Mouse (Mus musculus) midbrain, embryonic 16.5 days (tissue): ENCODE measurements around the gene Polr1b. TPM values are rescaled to one million over a fixed set of nuclear protein-coding genes. Genes with fewer than 3 reads are reported as not detected.

Experiments
- ATAC-seq: fragments of 200-750 bp; cut with Nextera tagmentation; 2 replicates; pipeline ENCODE4 v1.8.0; 2017; ENCODE audit warnings: moderate TSS enrichment
- H3K27ac ChIP-seq: fragments of 300-500 bp; sonication (generic); 2 replicates; pipeline ENCODE4 v1.5.1; 2014; ENCODE audit warnings: mild to moderate bottlenecking, low read length, mixed read lengths
- H3K27me3 ChIP-seq: fragments of 300-500 bp; sonication (generic); 2 replicates; pipeline ENCODE4 v1.6.1; 2014; ENCODE audit warnings: low read depth, low read length, mixed read lengths; ENCODE audit not compliant: control insufficient read depth, insufficient read depth
- H3K36me3 ChIP-seq: fragments of 300-500 bp; sonication (generic); 2 replicates; pipeline ENCODE4 v1.6.1; 2014; ENCODE audit warnings: mild to moderate bottlenecking, low read length, moderate library complexity, mixed read lengths; ENCODE audit not compliant: control insufficient read depth, insufficient read depth
- H3K4me1 ChIP-seq: fragments of 300-500 bp; sonication (generic); 2 replicates; pipeline ENCODE4 v1.6.1; 2014; ENCODE audit warnings: mild to moderate bottlenecking, low read length, mixed read lengths; ENCODE audit not compliant: control insufficient read depth, insufficient read depth
- H3K4me2 ChIP-seq: fragments of 300-500 bp; sonication (generic); 2 replicates; pipeline ENCODE4 v1.6.1; 2014; ENCODE audit warnings: mild to moderate bottlenecking, low read length, mixed read lengths
- H3K4me3 ChIP-seq: fragments of 300-500 bp; sonication (generic); 2 replicates; pipeline ENCODE4 v1.5.1; 2014; ENCODE audit warnings: low read depth, mild to moderate bottlenecking, low read length, moderate library complexity, mixed read lengths
- H3K9ac ChIP-seq: fragments of 300-500 bp; sonication (generic); 2 replicates; pipeline ENCODE4 v1.6.1; 2014; ENCODE audit warnings: low read depth, low read length, mixed read lengths
- H3K9me3 ChIP-seq: fragments of 300-500 bp; sonication (generic); replicated peaks from 2 replicates; pipeline ENCODE4 v1.6.1; 2014; ENCODE audit warnings: mild to moderate bottlenecking, low read length, mixed read lengths; ENCODE audit not compliant: control insufficient read depth, poor library complexity, severe bottlenecking
- WGBS: fragments of 180-500 bp; shearing (Covaris S2); extraction: QIAGEN DNeasy Blood & Tissue Kit; methylation state at CpG from one replicate; pipeline ENCODE4 v1.1.7; 2014; 5-methylcytosine and 5-hydroxymethylcytosine counted together
- polyA plus RNA-seq: library from polyadenylated mRNA; unstranded; fragments of >200 nt; fragmentation: Nextera tagmentation; extraction: Ambion mirVana; gene quantifications from 2 replicates; pipeline ENCODE4 v1.2.1, GENCODE M21; 2015

The Polr1b gene
- polyA plus RNA-seq, 1 experiment from 2014 or later: 15.6 TPM

- Histone ChIP-seq H3K4me1 (peaks cover 31% of the 10 kb centered on the region), H3K36me3 (peaks cover 4% of the 10 kb centered on the region; the same call in 1 of the 2 replicates), H3K9ac (peak overlapping the region; percentile 94), H3K27me3 (no peaks in the 10 kb centered on the region), H3K4me2 (peak overlapping the region; percentile 68), H3K4me3 (peak overlapping the region; percentile 89), H3K27ac (peak overlapping the region; percentile 88), H3K9me3 (no peaks in the 10 kb centered on the region)
- peak; percentile 88 for ATAC-seq
- under 1% methylated on average over 20 of the region's 20 CpGs for WGBS
Measured at GRCm38 (mm10) chr2:129066326-129066725, 34.5 kb upstream of the Polr1b start.

GRCm38 (mm10) chr2:129070296-129070695 is 30.5 kb upstream of the Polr1b start:
- Histone ChIP-seq H3K27ac (no peak overlapping the region), H3K4me1 (peaks cover 25% of the 10 kb centered on the region), H3K4me3 (no peak overlapping the region), H3K27me3 (no peaks in the 10 kb centered on the region), H3K9ac (no peak overlapping the region), H3K4me2 (no peak overlapping the region), H3K9me3 (no peaks in the 10 kb centered on the region), H3K36me3 (peaks cover 4% of the 10 kb centered on the region; the same call in 1 of the 2 replicates)
- WGBS: 90% methylated on average over 3 of the region's 3 CpGs
- no peak for ATAC-seq

GRCm38 (mm10) chr2:129078313-129078712 is 22.5 kb upstream of the Polr1b start:
- H3K9me3 ChIP-seq: no peaks in the 10 kb centered on the region
- H3K36me3 ChIP-seq: peaks cover 30% of the 10 kb centered on the region
- no peak overlapping the region for H3K9ac ChIP-seq
- WGBS: 80% methylated on average over 3 of the region's 3 CpGs
- no peak overlapping the region for H3K4me2 ChIP-seq
- H3K4me1 ChIP-seq: no peaks in the 10 kb centered on the region
- H3K27ac ChIP-seq: no peak overlapping the region
- ATAC-seq: no peak
- H3K27me3 ChIP-seq: no peaks in the 10 kb centered on the region
- H3K4me3 ChIP-seq: no peak overlapping the region

- Histone ChIP-seq H3K27ac (no peak overlapping the region), H3K4me3 (no peak overlapping the region), H3K4me1 (no peaks in the 10 kb centered on the region), H3K4me2 (no peak overlapping the region), H3K36me3 (peaks cover 33% of the 10 kb centered on the region), H3K9ac (no peak overlapping the region), H3K9me3 (no peaks in the 10 kb centered on the region), H3K27me3 (no peaks in the 10 kb centered on the region)
- no peak for ATAC-seq
- WGBS: 91% methylated on average over 2 of the region's 2 CpGs
Measured at GRCm38 (mm10) chr2:129079194-129079593, 21.6 kb upstream of the Polr1b start.

- WGBS: 72% methylated on average over 13 of the region's 13 CpGs
- Histone ChIP-seq H3K27ac (no peak overlapping the region), H3K9me3 (no peaks in the 10 kb centered on the region), H3K4me1 (no peaks in the 10 kb centered on the region), H3K9ac (no peak overlapping the region), H3K36me3 (peaks cover 33% of the 10 kb centered on the region), H3K4me3 (no peak overlapping the region), H3K27me3 (no peaks in the 10 kb centered on the region), H3K4me2 (no peak overlapping the region)
- no peak for ATAC-seq
Measured at GRCm38 (mm10) chr2:129081097-129081496, 19.7 kb upstream of the Polr1b start.

- H3K27ac ChIP-seq: no peak overlapping the region
- no peak overlapping the region for H3K4me3 ChIP-seq
- no peak overlapping the region for H3K4me2 ChIP-seq
- no peaks in the 10 kb centered on the region for H3K9me3 ChIP-seq
- WGBS: 93% methylated on average over 5 of the region's 5 CpGs
- H3K9ac ChIP-seq: no peak overlapping the region
- ATAC-seq: no peak
- no peaks in the 10 kb centered on the region for H3K4me1 ChIP-seq
- H3K36me3 ChIP-seq: peaks cover 22% of the 10 kb centered on the region
- no peaks in the 10 kb centered on the region for H3K27me3 ChIP-seq
Measured at GRCm38 (mm10) chr2:129083514-129083913, 17.3 kb upstream of the Polr1b start.

- no peak for ATAC-seq
- Histone ChIP-seq H3K4me3 (no peak overlapping the region), H3K27me3 (no peaks in the 10 kb centered on the region), H3K27ac (no peak overlapping the region), H3K36me3 (peaks cover 23% of the 10 kb centered on the region), H3K4me1 (no peaks in the 10 kb centered on the region), H3K9ac (no peak overlapping the region), H3K4me2 (no peak overlapping the region), H3K9me3 (no peaks in the 10 kb centered on the region)
- WGBS: 55% methylated on average over 2 of the region's 2 CpGs
Measured at GRCm38 (mm10) chr2:129084959-129085358, 15.8 kb upstream of the Polr1b start.

GRCm38 (mm10) chr2:129087520-129087919 is 13.3 kb upstream of the Polr1b start:
- WGBS: 100% methylated on average over 1 of the region's 1 CpGs
- H3K9ac ChIP-seq: no peak overlapping the region
- H3K4me3 ChIP-seq: no peak overlapping the region
- H3K9me3 ChIP-seq: no peaks in the 10 kb centered on the region
- no peak overlapping the region for H3K4me2 ChIP-seq
- no peak for ATAC-seq
- H3K27me3 ChIP-seq: no peaks in the 10 kb centered on the region
- no peaks in the 10 kb centered on the region for H3K4me1 ChIP-seq
- H3K36me3 ChIP-seq: peaks cover 18% of the 10 kb centered on the region
- no peak overlapping the region for H3K27ac ChIP-seq

GRCm38 (mm10) chr2:129090370-129090769 is 10.4 kb upstream of the Polr1b start:
- Histone ChIP-seq H3K9ac (no peak overlapping the region), H3K36me3 (peaks cover 26% of the 10 kb centered on the region), H3K9me3 (no peaks in the 10 kb centered on the region), H3K4me3 (no peak overlapping the region), H3K27ac (no peak overlapping the region), H3K4me2 (no peak overlapping the region), H3K27me3 (no peaks in the 10 kb centered on the region), H3K4me1 (no peaks in the 10 kb centered on the region)
- no peak for ATAC-seq
- WGBS: 77% methylated on average over 4 of the region's 4 CpGs
